Mouse (Mus musculus): ENCODE results near the gene Ebf1.

The Ebf1 gene

GRCm38 (mm10) chr11:44777331-44778310 is 160.5 kb downstream of the Ebf1 start:
- DNase-seq (ENCODE audit: low spot score), result no peak

DNA sequence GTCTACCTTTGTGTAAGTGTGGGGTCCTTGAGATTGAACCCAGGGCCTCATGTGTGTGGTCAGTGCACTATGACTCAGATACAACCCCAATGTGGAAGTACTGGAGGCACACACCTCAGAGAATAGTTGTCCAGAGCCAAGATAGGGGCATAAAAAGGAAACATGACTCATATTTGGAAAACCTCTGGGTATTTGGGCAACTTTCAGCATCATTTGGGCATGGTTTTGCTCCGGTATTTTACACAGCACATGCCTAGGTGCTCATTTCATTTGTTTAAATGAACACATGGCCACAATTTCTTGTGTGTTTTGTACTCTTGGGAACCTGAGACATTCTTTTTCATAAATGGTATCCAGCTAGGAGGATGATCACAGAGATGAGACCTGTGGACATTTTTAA is 161.9 kb downstream of the Ebf1 start:
- DNase-seq (ENCODE audit: low spot score), result no peak

GRCm38 (mm10) chr11:44784255-44785029 is 167.3 kb downstream of the Ebf1 start:
- no peak for DNase-seq (ENCODE audit: low spot score)

GRCm38 (mm10) chr11:44785063-44785462 is 167.9 kb downstream of the Ebf1 start:
- DNase-seq (ENCODE audit: low spot score), result no peak

- DNase-seq (ENCODE audit: low spot score), result no peak
Observed at GRCm38 (mm10) chr11:44785479-44785878, 168.4 kb downstream of the Ebf1 start.

- no peak for DNase-seq (ENCODE audit: low spot score)
Observed at GRCm38 (mm10) chr11:44788003-44788402, 170.9 kb downstream of the Ebf1 start.

GRCm38 (mm10) chr11:44792816-44793215 is 175.7 kb downstream of the Ebf1 start:
- DNase-seq (ENCODE audit: low spot score), result no peak

DNA sequence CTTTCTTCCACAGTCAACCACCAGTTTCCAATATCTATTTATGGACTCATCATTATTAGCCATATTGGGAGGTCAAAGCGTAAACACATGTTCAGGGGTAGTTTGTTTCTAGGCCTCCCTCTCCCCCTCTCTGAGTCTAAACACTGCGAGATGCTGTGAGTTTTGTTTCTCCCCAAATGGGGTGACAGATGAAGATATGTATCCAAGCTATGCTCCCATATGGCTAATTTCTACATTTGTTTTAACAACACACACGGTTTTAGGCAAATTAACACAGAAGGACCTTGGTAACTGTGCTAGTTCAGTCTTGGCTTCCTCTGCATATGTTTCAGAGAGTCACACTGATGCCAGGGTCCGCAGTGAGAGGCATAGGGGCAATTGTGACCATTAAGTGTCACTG is 177.8 kb downstream of the Ebf1 start:
- no peak for DNase-seq (ENCODE audit: low spot score)

- no peak for DNase-seq (ENCODE audit: low spot score)
Observed at GRCm38 (mm10) chr11:44795767-44796166, 178.7 kb downstream of the Ebf1 start.

- DNase-seq (ENCODE audit: low spot score), result no peak
Observed at GRCm38 (mm10) chr11:44798270-44798669, 181.2 kb downstream of the Ebf1 start.

GRCm38 (mm10) chr11:44804046-44804445 is 186.9 kb downstream of the Ebf1 start:
- no peak for DNase-seq (ENCODE audit: low spot score)

DNA sequence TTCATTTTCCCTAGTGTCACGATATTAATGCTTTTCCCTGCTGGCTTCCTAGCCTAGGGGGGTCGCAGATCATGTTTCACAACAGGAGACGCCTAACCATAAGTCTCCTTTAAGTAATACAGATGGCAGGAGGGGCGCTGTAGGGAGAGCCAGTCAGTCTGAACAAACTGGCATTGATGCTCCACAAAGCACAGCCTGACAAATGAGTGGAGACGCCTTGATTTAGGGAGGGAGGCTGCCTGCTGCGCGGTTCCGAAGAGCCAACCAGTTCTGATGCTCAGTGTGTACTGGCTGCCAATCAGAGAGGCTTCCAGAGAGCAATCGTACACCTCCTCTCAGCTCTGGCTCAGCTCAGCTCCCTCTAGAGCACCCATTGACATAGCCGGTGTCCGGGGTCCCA is 189.5 kb downstream of the Ebf1 start:
- no peak for DNase-seq (ENCODE audit: low spot score)

- DNase-seq (ENCODE audit: low spot score), result no peak
Observed at GRCm38 (mm10) chr11:44808855-44809546, 191.9 kb downstream of the Ebf1 start.

- no peak for DNase-seq (ENCODE audit: low spot score)
Observed at GRCm38 (mm10) chr11:44811007-44811406, 193.9 kb downstream of the Ebf1 start.

DNA sequence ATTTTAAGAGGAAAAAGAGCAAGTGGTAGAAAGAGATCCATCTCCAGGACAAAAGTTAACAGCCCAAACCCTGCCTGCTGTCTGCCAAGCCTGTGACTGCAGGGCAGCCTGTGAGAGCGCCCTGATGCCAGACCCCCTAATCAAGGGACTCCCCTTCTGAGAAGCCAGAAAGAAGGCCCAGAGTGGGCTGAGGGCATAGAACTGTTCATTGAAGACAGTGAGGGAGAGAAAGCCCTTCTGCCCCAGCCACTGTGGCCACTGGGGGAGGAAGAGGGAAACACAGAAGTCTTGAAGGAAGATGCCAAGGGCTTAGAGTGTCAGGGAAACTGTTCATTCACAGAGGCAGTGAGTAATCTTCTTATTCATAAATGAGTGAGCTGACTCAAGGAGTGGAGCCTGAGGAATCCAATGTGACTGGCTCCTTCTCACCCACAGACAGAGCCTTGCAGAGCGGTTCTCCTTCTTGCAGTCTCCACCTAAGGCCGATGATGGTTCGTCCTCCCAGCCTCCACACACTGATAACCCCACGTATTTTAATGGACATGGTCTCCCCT is 195.2 kb downstream of the Ebf1 start:
- DNase-seq (ENCODE audit: low spot score), result no peak

GRCm38 (mm10) chr11:44813534-44813933 is 196.4 kb downstream of the Ebf1 start:
- DNase-seq (ENCODE audit: low spot score), result no peak

- DNase-seq (ENCODE audit: low spot score), result no peak
Observed at GRCm38 (mm10) chr11:44814847-44815246, 197.7 kb downstream of the Ebf1 start.

DNA sequence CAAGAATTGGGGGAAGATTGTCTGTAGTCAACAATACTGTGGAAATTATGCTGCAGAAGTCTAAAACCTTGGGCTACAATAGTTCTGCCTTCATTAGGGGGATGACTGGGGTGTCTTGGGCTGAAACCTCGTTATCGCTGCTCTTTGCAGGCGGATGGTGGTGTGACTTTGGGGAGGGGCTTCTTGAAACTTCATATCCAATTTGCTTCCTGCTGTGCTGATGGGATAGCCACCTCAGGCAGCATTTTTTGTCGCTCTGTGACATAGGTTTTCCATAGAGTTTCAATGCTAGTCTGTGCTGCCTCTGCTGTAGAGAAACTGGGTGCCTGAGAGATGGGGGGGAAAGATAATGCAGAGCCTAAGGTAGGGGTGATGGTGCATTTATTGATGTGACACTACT is 198.9 kb downstream of the Ebf1 start:
- DNase-seq (ENCODE audit: low spot score), result no peak

DNA sequence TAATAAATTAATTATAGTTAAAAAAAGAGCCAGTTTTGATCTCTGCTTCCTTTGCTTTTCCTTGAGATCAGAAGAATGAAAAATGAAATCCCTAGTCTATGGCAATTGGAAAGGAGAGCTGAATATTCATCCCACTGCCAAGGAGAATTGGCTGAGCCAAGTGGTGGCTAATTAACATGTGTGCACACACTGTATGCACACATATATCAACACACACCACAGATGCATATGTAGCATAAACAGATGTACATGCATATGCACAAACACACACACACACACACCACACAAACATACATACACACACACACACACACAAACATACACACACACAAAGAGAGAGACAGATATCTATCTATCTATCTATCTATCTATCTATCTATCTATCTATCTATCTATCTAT is 205.2 kb downstream of the Ebf1 start:
- no peak for DNase-seq (ENCODE audit: low spot score)

DNA sequence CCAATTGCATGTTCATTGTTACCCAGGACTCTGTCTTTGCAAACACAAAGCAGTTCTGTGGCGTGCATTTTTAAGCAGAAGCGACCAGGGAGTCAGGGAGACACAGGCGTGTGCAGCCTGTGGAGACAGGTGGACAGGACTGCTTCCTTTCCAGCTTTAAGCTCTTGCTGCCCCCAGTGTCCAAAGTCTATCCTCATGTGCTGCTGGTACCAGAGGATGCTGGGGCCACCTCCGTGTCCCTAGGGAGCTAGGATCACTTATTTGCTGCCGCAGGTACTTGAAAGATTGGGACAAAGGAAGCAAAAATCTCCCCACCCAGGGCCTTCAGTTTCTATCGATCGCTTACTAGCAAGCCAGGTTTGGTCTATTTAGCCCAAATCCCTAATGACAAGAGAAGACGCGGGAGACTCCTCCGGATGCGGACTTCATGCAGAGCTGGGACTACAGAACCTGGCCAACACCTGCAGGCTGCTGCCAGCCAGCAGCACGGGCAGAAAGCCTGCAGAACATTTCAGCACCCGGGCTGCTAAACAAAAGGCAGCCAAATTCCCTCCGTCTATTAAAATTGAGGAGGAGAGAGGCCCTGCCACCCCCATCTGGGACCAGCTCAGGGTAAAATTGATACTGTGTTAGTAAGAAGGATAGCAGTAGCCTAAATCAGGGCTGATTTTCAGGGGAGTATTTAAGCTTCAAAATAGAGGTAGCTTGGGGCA is 215.3 kb downstream of the Ebf1 start:
- no peak for DNase-seq (ENCODE audit: low spot score)

- no peak for DNase-seq (ENCODE audit: low spot score)
Observed at GRCm38 (mm10) chr11:44832940-44833254, 215.8 kb downstream of the Ebf1 start.

Measured in urinary bladder, postnatal 25 days (tissue).